Mouse (Mus musculus) MEL (cell line): ENCODE measurements around the gene Swsap1. TPM values are rescaled to one million over a fixed set of nuclear protein-coding genes. Genes with fewer than 3 reads are reported as not detected.

ENCODE experiments used
- DNase-seq: peaks from one replicate; pipeline ENCODE4 v3.0.0; 2011; ENCODE audit warnings: low read depth, low spot score
- H3K27ac ChIP-seq: 2 replicates; pipeline ENCODE4 v1.5.1; 2012; ENCODE audit warnings: low read depth, mild to moderate bottlenecking, control low read depth, low read length, moderate library complexity; ENCODE audit not compliant: control insufficient read depth
- H3K27me3 ChIP-seq, 2 experiments: fragments of 150-350 bp in 1 of 2; sonication (generic) in 1 of 2; 2 replicates each; pipeline ENCODE4 v1.6.1; 2012; ENCODE audit warnings: low read length in 2 of 2, mild to moderate bottlenecking in 2 of 2, improper control_type of control experiment in 1 of 2, moderate library complexity in 1 of 2; ENCODE audit not compliant: insufficient read depth in 2 of 2, control insufficient read depth in 1 of 2
- H3K36me3 ChIP-seq, 2 experiments: 2 replicates each; pipeline ENCODE4 v1.6.1; 2012 to 2014; ENCODE audit warnings: low read length in 2 of 2, improper control_type of control experiment in 1 of 2, inconsistent platforms in 1 of 2, mild to moderate bottlenecking in 1 of 2; ENCODE audit not compliant: insufficient read depth in 2 of 2, control insufficient read depth in 1 of 2
- H3K4me1 ChIP-seq, 2 experiments: fragments of 150-350 bp in 1 of 2; sonication (generic) in 1 of 2; 2 replicates each; pipeline ENCODE4 v1.6.1; 2012; ENCODE audit warnings: low read length in 2 of 2, improper control_type of control experiment in 1 of 2, mild to moderate bottlenecking in 1 of 2; ENCODE audit not compliant: insufficient read depth in 2 of 2, control insufficient read depth in 1 of 2
- H3K4me3 ChIP-seq, 2 experiments: fragments of 150-350 bp in 1 of 2; sonication (generic) in 1 of 2; 2 replicates each; pipeline ENCODE4 v1.5.1; 2012; ENCODE audit warnings: low read depth in 2 of 2, low read length in 2 of 2, mild to moderate bottlenecking in 2 of 2, moderate library complexity in 2 of 2, control low read depth in 1 of 2, improper control_type of control experiment in 1 of 2; ENCODE audit not compliant: control insufficient read depth in 1 of 2, insufficient read depth in 1 of 2
- H3K79me2 ChIP-seq: 2 replicates; pipeline ENCODE4 v1.6.1; 2012; ENCODE audit warnings: mild to moderate bottlenecking, low read length, moderate library complexity; ENCODE audit not compliant: control insufficient read depth, poor library complexity, insufficient read depth
- H3K9ac ChIP-seq: 2 replicates; pipeline ENCODE4 v1.6.1; 2012; ENCODE audit warnings: low read depth, mild to moderate bottlenecking, control low read depth, low read length, moderate library complexity; ENCODE audit not compliant: control insufficient read depth, poor library complexity, severe bottlenecking
- H3K9me3 ChIP-seq: fragments of 150-350 bp; sonication (generic); replicated peaks from 2 replicates; pipeline ENCODE4 v1.6.1; 2012; ENCODE audit warnings: mild to moderate bottlenecking, low read length, improper control_type of control experiment, moderate library complexity; ENCODE audit not compliant: insufficient read depth
- BHLHE40 ChIP-seq: IDR thresholded peaks from 2 replicates; pipeline ENCODE4 v1.6.1; 2012; ENCODE audit warnings: low read depth, mild to moderate bottlenecking, inconsistent platforms, low read length, improper control_type of control experiment, borderline replicate concordance
- E2F4 ChIP-seq: IDR thresholded peaks from 2 replicates; pipeline ENCODE4 v1.6.1; 2011; ENCODE audit warnings: low read depth, low read length, improper control_type of control experiment, borderline replicate concordance
- ELF1 ChIP-seq: IDR thresholded peaks from 2 replicates; pipeline ENCODE4 v1.6.1; 2014; ENCODE audit warnings: low read depth, mild to moderate bottlenecking, inconsistent platforms, low read length, improper control_type of control experiment, moderate library complexity
- EP300 ChIP-seq, 2 experiments: IDR thresholded peaks; 2 replicates each; pipeline ENCODE4 v1.6.1; 2011; ENCODE audit warnings: improper control_type of control experiment in 2 of 2, low read length in 2 of 2, low read depth in 1 of 2, mild to moderate bottlenecking in 1 of 2
- GABPA ChIP-seq: IDR thresholded peaks from 2 replicates; pipeline ENCODE4 v1.6.1; 2012; ENCODE audit warnings: low read depth, mild to moderate bottlenecking, inconsistent platforms, low read length, improper control_type of control experiment, moderate library complexity
- HCFC1 ChIP-seq: IDR thresholded peaks from 2 replicates; pipeline ENCODE4 v1.6.1; 2012; ENCODE audit warnings: low read depth, mild to moderate bottlenecking, inconsistent platforms, low read length, improper control_type of control experiment, moderate library complexity
- JUND ChIP-seq: IDR thresholded peaks from 2 replicates; pipeline ENCODE4 v1.6.1; 2011; ENCODE audit warnings: low read depth, mild to moderate bottlenecking, improper control_type of control experiment, low read length
- KAT2A ChIP-seq: conservative IDR thresholded peaks from 2 replicates; pipeline ENCODE4 v1.6.1; 2012; ENCODE audit warnings: low read depth, low read length, improper control_type of control experiment, inconsistent platforms
- MAX ChIP-seq: IDR thresholded peaks from 2 replicates; pipeline ENCODE4 v1.6.1; 2011; ENCODE audit warnings: low read length, improper control_type of control experiment
- MEF2A ChIP-seq: IDR thresholded peaks from 2 replicates; pipeline ENCODE4 v1.6.1; 2014; ENCODE audit warnings: low read depth, mild to moderate bottlenecking, inconsistent platforms, low read length, improper control_type of control experiment; ENCODE audit not compliant: poor library complexity, insufficient replicate concordance, severe bottlenecking; ENCODE audit errors: extremely low read depth
- MXI1 ChIP-seq: IDR thresholded peaks from 2 replicates; pipeline ENCODE4 v1.6.1; 2011; ENCODE audit warnings: mild to moderate bottlenecking, low read depth, low read length, improper control_type of control experiment
- MYB ChIP-seq: IDR thresholded peaks from 2 replicates; pipeline ENCODE4 v1.6.1; 2011; ENCODE audit warnings: mild to moderate bottlenecking, low read depth, low read length, improper control_type of control experiment
- MYC ChIP-seq: IDR thresholded peaks from 2 replicates; pipeline ENCODE4 v1.6.1; 2011; ENCODE audit warnings: low read depth, mild to moderate bottlenecking, low read length, improper control_type of control experiment, moderate library complexity
- NELFE ChIP-seq: IDR thresholded peaks from 2 replicates; pipeline ENCODE4 v1.6.1; 2011; ENCODE audit warnings: low read depth, low read length, improper control_type of control experiment
- POLR2A ChIP-seq, 2 experiments: IDR thresholded peaks; 2 replicates each; pipeline ENCODE4 v1.6.1; 2011 to 2012; ENCODE audit warnings: low read length in 2 of 2, mild to moderate bottlenecking in 2 of 2, control low read depth in 1 of 2, improper control_type of control experiment in 1 of 2, low read depth in 1 of 2, moderate library complexity in 1 of 2; ENCODE audit not compliant: control insufficient read depth in 1 of 2, insufficient read depth in 1 of 2, poor library complexity in 1 of 2
- POLR2AphosphoS2 ChIP-seq: IDR thresholded peaks from 2 replicates; pipeline ENCODE4 v1.6.1; 2011; ENCODE audit warnings: low read length, improper control_type of control experiment
- RAD21 ChIP-seq: IDR thresholded peaks from 2 replicates; pipeline ENCODE4 v1.6.1; 2011; ENCODE audit warnings: mild to moderate bottlenecking, low read depth, low read length, improper control_type of control experiment
- RCOR1 ChIP-seq: IDR thresholded peaks from 2 replicates; pipeline ENCODE4 v1.6.1; 2012; ENCODE audit warnings: low read depth, mild to moderate bottlenecking, inconsistent platforms, low read length, improper control_type of control experiment
- SMC3 ChIP-seq: IDR thresholded peaks from 2 replicates; pipeline ENCODE4 v1.6.1; 2011; ENCODE audit warnings: low read depth, low read length, improper control_type of control experiment
- TAL1 ChIP-seq: IDR thresholded peaks from 2 replicates; pipeline ENCODE4 v1.6.1; 2012; ENCODE audit warnings: mild to moderate bottlenecking, inconsistent platforms, low read length, moderate library complexity, mixed read lengths
- TBP ChIP-seq: IDR thresholded peaks from 2 replicates; pipeline ENCODE4 v1.8.0; 2011; ENCODE audit warnings: low read depth, low read length, improper control_type of control experiment
- TCF12 ChIP-seq: IDR thresholded peaks from 2 replicates; pipeline ENCODE4 v1.6.1; 2014; ENCODE audit warnings: low read depth, mild to moderate bottlenecking, inconsistent platforms, low read length, improper control_type of control experiment, moderate library complexity
- UBTF ChIP-seq: IDR thresholded peaks from 2 replicates; pipeline ENCODE4 v1.6.1; 2012; ENCODE audit warnings: low read depth, mild to moderate bottlenecking, inconsistent platforms, low read length, improper control_type of control experiment, moderate library complexity, borderline replicate concordance; ENCODE audit not compliant: insufficient read depth
- USF1 ChIP-seq: IDR thresholded peaks from 2 replicates; pipeline ENCODE4 v1.6.1; 2014; ENCODE audit warnings: low read depth, mild to moderate bottlenecking, inconsistent platforms, low read length, improper control_type of control experiment, moderate library complexity
- USF2 ChIP-seq, 2 experiments: IDR thresholded peaks; 2 replicates each; pipeline ENCODE4 v1.6.1; 2011 to 2012; ENCODE audit warnings: improper control_type of control experiment in 2 of 2, low read length in 2 of 2, borderline replicate concordance in 1 of 2, inconsistent platforms in 1 of 2, low read depth in 1 of 2, mild to moderate bottlenecking in 1 of 2; ENCODE audit not compliant: insufficient read depth in 1 of 2
- ZC3H11A ChIP-seq: IDR thresholded peaks from 2 replicates; pipeline ENCODE4 v1.6.1; 2012; ENCODE audit warnings: low read depth, mild to moderate bottlenecking, inconsistent platforms, low read length, improper control_type of control experiment
- ZKSCAN1 ChIP-seq: IDR thresholded peaks from 2 replicates; pipeline ENCODE4 v1.6.1; 2012; ENCODE audit warnings: low read depth, mild to moderate bottlenecking, inconsistent platforms, low read length, improper control_type of control experiment, moderate library complexity
- ZMIZ1 ChIP-seq: IDR thresholded peaks from 2 replicates; pipeline ENCODE4 v1.6.1; 2012; ENCODE audit warnings: low read depth, mild to moderate bottlenecking, inconsistent platforms, low read length, improper control_type of control experiment, moderate library complexity
- ZNF384 ChIP-seq: IDR thresholded peaks from 2 replicates; pipeline ENCODE4 v1.6.1; 2012; ENCODE audit warnings: low read depth, mild to moderate bottlenecking, inconsistent platforms, low read length, improper control_type of control experiment
- polyA plus RNA-seq, 2 experiments: library from polyadenylated mRNA; stranded (reverse) in 1 of 2; unstranded in 1 of 2; fragments of >175 nt in 1 of 2; fragments of >200 nt in 1 of 2; gene quantifications; 2 replicates each; pipeline versions ENCODE4 v1.2.1 to v1.2.4; 2012; ENCODE audit warnings: low replicate concordance in 2 of 2, low read depth in 1 of 2; ENCODE audit not compliant: insufficient read length in 2 of 2, insufficient read depth in 1 of 2, missing spikeins in 1 of 2
- total RNA-seq: library from RNA; depleted of rRNA; stranded (reverse); fragments of 300-350 nt; gene quantifications from 2 replicates; pipeline ENCODE4 v1.2.3, GENCODE M21; 2012

Swsap1 gene
- total and polyA plus RNA-seq, 3 experiments: 17.2 to 19.3 TPM; not detected in 1

GRCm38 (mm10) chr9:21992227-21992626 is 36.7 kb downstream of the Swsap1 start:
- H3K4me3 ChIP-seq: no peak overlapping the region
- H3K79me2 ChIP-seq: no peaks in the 10 kb centered on the region
- no peak overlapping the region for H3K27ac ChIP-seq
- DNase-seq: no peak
- H3K9me3 ChIP-seq: no peaks in the 10 kb centered on the region
- H3K9ac ChIP-seq: no peak overlapping the region
- no peaks in the 10 kb centered on the region for H3K36me3 ChIP-seq
- no peak for TF ChIP-seq E2F4
- no peak for TF ChIP-seq TAL1
- TF ChIP-seq SMC3: no peak
- TF ChIP-seq ELF1: no peak
- no peak for TF ChIP-seq ZMIZ1
- 0 out of 4 replicates have a peak, but pooled peaks cover 0 to 2% of the 10 kb centered on the region in 2 experiments for H3K27me3 ChIP-seq
- no peaks in the 10 kb centered on the region for H3K4me1 ChIP-seq

- Histone ChIP-seq H3K9ac (peak overlapping the region; percentile 37; the same call in 1 of the 2 replicates), H3K4me1 (no peaks in the 10 kb centered on the region), H3K79me2 (no peaks in the 10 kb centered on the region), H3K27me3 (peaks cover 0 to 4% of the 10 kb centered on the region in 2 experiments; a peak in 2 of 4 replicates), H3K4me3 (peak overlapping the region in 1 of 2 experiments; percentile 0; a peak in 1 of 4 replicates), H3K27ac (peak overlapping the region; percentile 70), H3K36me3 (no peaks in the 10 kb centered on the region), H3K9me3 (no peaks in the 10 kb centered on the region)
- DNase-seq: peak; percentile 60
- TF ChIP-seq E2F4 (no peak), ZC3H11A (no peak), MAX (peak; percentile 42; the same call in 1 of the 2 replicates), POLR2AphosphoS2 (no peak), MXI1 (peak; percentile 84), ZKSCAN1 (no peak), KAT2A (no peak), MYB (no peak), ZNF384 (no peak), TBP (no peak), NELFE (peak; percentile 28; the same call in 1 of the 2 replicates), SMC3 (no peak), HCFC1 (0 out of 2 replicates have a peak, but pooled peaks have one; percentile 34), BHLHE40 (no peak), MYC (peak; percentile 70; the same call in 1 of the 2 replicates), JUND (no peak), TAL1 (no peak), EP300 (IDR thresholded peaks at IDR 0.05; ENCODE audit: low read depth in 1 of 2, low read length in 2 of 2) (no peak), RAD21 (no peak), RCOR1 (no peak), USF2 (IDR thresholded peaks at IDR 0.05; ENCODE audit: borderline replicate concordance in 1 of 2, insufficient read depth in 1 of 2, low read depth in 1 of 2, low read length in 2 of 2) (no peak), MEF2A (no peak), TCF12 (0 out of 2 replicates have a peak, but pooled peaks have one; percentile 4), POLR2A (IDR thresholded peaks at IDR 0.05; ENCODE audit: control insufficient read depth in 1 of 2, insufficient read depth in 1 of 2, low read depth in 1 of 2, low read length in 2 of 2, poor library complexity in 1 of 2) (peak in 1 of 2 experiments; percentile 40; a peak in 1 of 4 replicates), UBTF (no peak), ELF1 (no peak), GABPA (no peak), USF1 (no peak)
Observed at GRCm38 (mm10) chr9:21996178-21996867, 40.8 kb downstream of the Swsap1 start.
